Mouse (Mus musculus) ovary, postnatal 14 days (tissue): ENCODE measurements at regions not wholly inside any gene's neighbourhood (a gene's known extent, or its start where the extent isn't known, plus 50 kb on each side); places are given as distances from the start of the nearest gene placed in this dataset.

Experiments
- DNase-seq: peaks from one replicate; pipeline ENCODE4 v3.0.0; 2022; ENCODE audit warnings: low spot score

DNA sequence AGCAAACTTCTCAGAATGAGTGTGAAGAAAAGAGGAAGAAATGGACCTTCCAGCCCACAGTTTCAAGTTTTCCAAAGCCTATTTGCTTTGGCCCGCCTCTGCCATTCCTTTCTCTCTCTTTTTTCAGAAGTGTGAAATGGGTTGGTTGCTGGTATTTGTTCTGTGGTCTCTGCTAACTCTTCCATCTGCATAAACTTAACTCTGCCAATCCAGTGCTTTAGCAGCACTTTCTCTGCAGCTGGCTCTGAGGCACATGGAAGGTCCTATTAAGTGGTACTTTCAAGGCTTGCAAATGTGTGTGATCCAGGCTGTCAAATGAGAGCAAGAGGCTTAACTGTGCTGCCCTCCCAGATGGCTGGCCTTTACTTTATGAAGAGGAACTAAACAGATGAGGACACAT, 383.6 kb downstream of the Gm826 start:
- DNase-seq, result no peak

DNA sequence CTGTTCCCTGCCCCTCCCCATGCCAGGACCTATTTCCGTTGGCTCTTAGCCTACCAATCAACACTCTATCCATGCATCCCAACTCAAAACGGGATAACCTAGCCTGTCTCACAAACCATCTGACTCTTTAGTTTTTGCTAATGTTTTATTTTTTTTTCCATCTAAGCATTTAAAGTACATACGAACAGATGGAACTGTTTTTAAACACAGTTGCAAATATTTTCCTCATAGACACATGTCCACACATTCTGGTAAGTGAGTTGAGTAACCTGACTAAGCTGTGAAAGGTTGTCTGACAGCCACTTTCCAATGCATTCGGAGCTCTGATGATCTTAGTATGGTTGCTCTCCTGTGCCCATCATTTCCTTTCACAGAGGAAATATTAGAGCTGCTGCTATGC, 384.9 kb downstream of the Gm826 start:
- DNase-seq, result no peak

DNA sequence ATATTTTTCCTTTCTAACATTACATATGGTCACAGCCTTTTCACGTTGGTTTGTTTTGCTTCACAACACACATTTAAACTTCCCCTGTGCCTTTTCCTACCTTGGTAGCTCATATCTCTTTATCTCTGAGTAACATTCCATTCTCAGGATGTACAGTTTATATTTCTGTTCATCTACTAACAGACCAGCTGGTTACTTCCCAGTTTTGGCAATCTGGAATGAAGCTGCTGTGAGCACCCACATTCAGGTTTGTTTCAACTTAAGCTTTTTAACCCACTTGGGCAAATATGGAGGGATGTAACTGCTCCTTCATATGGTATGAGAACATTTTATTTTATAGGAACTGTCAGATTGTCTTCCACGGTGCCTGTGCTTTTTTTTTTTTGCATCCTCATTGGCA, 403.2 kb downstream of the Gm826 start:
- no peak for DNase-seq

DNA sequence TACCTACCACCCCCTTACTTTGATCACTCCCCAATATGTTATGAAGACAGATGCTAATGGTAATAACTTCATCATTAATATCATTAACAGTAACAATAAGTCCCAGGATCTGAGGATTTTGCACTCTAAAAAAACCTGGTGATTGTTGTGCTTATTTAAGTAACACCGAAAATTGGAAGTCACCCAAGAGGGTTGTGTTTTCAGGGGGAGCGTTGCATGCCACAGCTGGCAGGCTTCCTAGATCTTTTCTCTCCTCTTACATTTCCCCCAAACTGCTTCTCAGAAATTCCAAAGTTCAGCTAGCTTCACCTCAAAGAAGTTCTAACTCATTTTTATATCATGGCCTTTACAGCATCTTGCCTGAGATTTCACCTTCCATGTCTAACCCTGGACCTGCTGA, 444.3 kb downstream of the Gm826 start:
- no peak for DNase-seq

DNA sequence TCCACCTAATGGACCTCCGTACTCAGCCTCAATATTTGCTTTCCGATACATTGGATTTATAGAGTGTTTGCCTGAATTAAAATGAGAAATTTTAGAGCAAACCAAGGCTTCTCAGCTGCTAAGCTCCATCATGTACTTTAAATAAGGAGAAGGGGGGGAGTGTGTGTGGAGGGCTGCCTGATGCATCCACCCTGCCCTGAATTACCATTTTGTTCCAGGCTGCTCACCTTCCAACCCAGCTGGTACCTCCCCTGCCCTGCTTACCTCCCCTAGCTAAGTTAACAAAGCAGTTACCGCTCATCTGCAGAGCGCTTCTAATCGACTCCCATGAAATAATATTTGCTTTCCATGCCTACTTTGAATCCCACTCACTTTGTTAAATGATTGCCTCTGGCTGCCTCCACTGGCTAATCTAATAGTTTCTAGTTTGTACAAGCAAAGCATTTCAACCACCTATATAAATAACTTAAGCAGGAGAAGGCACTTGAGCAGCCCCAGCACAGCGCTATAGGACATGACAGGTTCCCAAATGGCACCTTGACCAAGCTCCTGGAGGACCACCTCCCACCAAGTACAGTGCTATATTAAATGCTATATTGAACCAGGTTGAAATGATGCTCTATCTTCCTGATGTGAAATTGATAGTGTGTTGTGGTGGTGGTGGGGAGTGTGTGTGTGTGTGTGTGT, 449.0 kb downstream of the Gm826 start:
- no peak for DNase-seq

DNA sequence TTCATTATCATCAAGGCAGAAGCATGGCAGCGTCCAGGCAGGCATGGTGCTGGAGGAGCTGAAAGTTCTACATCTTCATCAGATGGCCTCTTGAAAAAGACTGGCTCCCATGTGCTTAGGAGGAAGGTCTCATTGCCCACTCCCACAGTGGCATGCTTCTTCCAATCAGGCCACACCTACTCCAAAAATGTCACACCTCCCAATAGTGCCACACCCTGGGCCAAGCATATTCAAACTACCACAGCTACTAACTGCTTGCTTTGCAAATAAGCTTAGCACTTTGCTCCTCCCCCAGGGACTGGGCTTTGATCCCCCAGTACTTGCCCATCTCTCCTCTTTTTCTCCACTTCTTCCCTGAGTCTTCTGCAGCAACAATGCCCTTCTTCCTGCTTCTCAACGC, 467.0 kb downstream of the Gm826 start:
- DNase-seq, result no peak

DNA sequence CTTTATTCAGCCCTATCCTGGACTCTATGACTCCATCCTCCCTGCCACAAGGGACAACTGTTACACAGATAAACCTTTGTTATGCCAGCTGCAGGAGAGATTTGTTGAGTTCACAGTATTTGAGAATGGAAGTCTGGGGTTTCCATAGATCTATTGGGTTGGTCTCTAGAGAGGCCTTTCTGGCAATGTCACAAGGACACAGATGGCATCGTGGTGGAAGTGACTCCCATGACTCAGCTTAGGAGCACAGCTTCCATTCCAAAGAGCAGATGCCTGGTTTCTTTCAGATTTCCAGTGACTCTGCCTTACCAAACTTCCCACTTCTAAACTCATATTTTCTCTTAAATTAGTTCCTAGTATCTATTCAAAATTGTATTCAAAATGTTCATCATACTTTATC, 467.6 kb downstream of the Gm826 start:
- no peak for DNase-seq

DNA sequence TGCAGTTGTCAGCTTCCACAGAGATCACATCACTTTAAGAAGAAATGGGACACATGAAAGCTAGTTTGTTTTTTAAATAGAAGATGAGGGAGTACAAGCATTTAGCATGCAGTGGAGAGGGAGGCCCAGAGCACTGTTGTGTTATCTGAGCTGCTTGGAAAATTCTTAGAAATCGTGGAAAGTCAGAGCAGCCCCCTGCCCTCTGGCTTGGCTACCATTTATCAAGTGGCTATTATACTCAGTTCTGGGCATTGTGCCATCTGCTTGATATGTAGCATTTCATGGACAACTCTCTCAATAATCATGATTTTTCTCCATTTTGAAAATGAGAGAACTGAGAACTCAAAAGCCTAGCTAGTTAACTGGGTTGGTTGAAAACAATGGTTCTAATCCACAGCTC, 470.8 kb downstream of the Gm826 start:
- no peak for DNase-seq

DNA sequence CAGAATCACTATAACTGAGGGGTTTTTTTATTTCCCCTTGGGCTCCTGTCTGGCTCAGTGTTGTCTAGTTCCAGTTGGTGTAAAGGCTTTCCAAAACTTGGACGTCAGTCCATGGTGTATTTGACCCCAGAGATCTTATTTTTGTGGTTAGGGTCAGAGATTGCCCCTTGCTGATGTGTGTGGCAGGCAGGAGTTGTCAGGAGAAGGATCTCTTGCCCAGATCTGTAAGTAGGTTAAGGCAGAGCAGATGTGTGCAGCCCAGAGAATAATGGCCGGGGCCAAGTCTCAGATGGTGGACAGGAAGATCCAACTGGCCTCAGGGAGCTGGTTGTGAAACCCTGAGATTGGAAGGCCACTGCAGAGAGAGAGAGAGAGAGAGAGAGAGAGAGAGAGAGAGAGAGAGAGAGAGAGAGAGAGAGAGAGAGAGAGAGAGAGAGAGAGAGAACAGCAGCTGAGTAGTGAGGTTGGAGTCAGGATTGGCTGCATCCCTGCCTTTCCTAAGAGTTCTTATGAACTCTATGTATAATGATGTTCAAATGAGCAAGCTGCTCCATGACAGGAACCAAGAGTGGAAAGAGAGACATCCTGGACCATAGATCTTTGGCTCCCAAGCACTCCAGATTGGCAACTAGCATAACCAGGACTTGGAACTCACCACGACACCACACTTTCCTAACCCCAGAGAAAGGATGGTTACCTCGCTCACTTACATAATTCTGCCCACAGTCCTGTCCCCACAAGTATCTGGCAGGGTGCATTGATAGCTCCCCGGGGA, 479.9 kb downstream of the Gm826 start:
- DNase-seq, result no peak

DNA sequence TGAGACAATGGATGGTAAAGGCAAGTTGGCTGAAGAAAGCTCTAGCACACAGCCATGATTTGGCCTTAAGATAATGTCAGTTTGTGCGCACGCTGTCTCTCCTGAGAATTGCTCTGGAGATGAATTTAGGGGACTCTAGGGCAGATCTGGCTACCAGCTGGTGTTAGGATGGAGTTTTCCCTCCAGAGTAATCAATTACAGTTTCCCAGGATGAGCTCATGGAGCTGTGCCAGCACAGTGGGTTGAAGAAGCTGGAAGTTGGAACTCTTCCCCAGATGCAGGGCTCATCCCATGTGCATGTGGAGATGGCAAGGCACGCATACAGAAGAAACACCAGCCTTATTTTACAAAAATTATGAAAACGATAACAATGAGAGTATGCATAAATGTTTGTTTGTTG, 481.0 kb downstream of the Gm826 start:
- DNase-seq, result no peak

DNA sequence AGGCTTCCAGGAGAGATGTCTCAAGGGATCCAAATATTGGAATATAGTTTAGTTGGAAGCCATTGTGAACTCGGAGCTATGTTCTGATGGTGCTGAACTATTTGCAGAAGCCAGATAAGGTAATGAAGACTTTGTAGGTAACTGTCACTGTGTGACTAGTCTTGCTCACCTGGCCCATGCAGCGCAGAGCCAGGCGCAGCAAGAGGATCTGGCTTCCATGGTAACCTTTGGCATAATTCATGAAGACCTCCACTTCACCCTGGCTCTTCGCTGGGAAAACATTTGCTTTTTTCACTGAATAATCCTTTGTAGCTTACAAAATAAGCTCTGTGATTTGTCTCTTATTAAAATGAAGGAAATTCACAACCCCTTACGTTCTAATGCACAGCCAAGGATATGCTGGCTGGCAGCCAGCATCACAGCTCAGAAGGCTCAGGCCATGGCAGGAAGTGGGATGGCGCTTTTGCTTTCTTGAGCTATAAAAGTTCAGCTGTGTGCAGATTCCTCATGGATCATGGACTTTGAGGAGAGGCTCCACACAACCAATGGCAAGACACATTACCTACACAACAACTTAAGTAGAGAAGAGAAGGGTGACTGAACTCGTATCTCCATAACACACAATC, 501.4 kb downstream of the Gm826 start:
- DNase-seq, result no peak

DNA sequence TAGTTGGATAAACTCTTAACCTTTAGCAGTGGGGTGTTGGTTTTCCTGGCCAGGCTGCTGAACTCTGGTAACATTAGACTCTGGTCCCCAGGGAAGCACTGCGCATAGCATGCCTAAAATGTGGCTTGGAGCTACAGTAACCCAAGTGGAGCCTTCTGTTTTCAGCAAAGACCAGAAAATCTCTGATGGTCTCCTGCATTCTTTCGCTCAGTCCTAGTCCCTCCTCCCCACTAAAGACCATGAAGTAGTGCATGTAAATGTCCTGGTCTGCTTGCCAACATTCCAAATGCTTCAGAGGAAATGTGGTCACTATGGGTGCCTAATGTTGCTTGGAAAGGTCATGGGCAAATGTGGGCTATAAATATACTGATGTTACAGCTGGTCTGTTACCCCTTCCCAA, 507.5 kb downstream of the Gm826 start:
- no peak for DNase-seq

DNA sequence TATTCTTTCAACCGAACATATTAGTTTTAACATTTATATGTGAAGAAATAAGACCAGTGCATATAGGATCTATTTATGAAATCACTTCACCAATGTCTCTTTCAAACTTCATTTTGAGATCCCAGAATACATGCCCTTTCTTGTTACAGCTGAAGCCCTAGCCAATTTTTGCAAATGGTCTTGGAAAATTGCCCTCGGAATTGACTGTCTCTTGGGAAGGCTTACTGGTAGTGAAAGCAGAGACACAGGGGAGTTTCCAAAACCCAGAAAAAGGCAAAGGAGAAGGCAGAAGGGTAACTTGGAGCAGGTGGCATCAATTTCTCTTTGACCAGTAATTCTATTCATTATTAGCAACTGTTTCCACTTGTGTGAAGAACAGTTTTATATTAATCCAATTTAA, 515.4 kb downstream of the Gm826 start:
- no peak for DNase-seq

DNA sequence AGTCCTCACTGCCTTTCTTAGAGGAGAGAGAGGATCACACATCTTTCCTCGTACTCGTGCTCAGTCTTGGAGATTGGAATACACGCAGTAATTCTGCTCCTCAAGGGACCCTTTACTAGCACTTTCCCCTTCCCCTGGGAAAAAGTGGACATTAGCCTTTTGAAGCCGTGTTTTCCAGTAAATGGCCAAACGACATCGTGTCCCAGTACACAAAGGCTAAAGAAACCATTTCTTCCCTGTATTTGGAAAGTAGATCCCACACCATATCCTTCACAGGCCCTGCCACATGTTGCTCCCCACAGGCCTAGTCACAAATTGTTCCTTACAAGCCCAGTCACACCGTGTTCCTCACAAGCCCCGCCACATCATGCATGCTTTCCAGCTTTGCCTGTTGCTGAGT, 517.6 kb downstream of the Gm826 start:
- no peak for DNase-seq
